Mouse (Mus musculus) CH12.LX (cell line): ENCODE data around the gene Shq1. TPM values are rescaled to one million over a fixed set of nuclear protein-coding genes. Genes with fewer than 3 reads are reported as not detected.

Experiments
- DNase-seq: peaks from one replicate; pipeline ENCODE4 v3.0.0-alpha.2; 2013; ENCODE audit errors: extremely low read depth
- H3K27ac ChIP-seq: 2 replicates; pipeline ENCODE4 v1.5.1; 2012; ENCODE audit warnings: low read depth, mild to moderate bottlenecking, control low read depth, moderate library complexity; ENCODE audit not compliant: insufficient read depth
- H3K27me3 ChIP-seq: replicated peaks from 2 replicates; pipeline ENCODE3; 2012; ENCODE audit warnings: inconsistent platforms
- H3K36me3 ChIP-seq, 2 experiments: replicated peaks in 1 of 2; 2 replicates each; pipeline versions ENCODE3 to v1.6.1; 2012; ENCODE audit warnings: inconsistent platforms in 1 of 2, low read length in 1 of 2, mild to moderate bottlenecking in 1 of 2, mixed read lengths in 1 of 2, moderate library complexity in 1 of 2; ENCODE audit not compliant: control insufficient read depth in 1 of 2, insufficient read depth in 1 of 2
- H3K4me1 ChIP-seq, 2 experiments: 2 replicates each; pipeline ENCODE4 v1.6.1; 2012; ENCODE audit warnings: inconsistent platforms in 1 of 2, moderate library complexity in 1 of 2; ENCODE audit not compliant: insufficient read depth in 2 of 2, control insufficient read depth in 1 of 2
- H3K4me2 ChIP-seq: 2 replicates; pipeline ENCODE4 v1.6.1; 2012; ENCODE audit warnings: low read depth, mild to moderate bottlenecking, control low read depth; ENCODE audit not compliant: poor library complexity, insufficient read depth, severe bottlenecking
- H3K4me3 ChIP-seq, 3 experiments: fragments of 150-350 bp in 1 of 3; sonication (generic) in 1 of 3; replicated peaks in 1 of 3; 2 replicates each; pipeline versions ENCODE3 to v1.5.1; 2011 to 2012; ENCODE audit warnings: low read depth in 2 of 3, low read length in 2 of 3, mild to moderate bottlenecking in 2 of 3, moderate library complexity in 2 of 3, control low read depth in 1 of 3, improper control_type of control experiment in 1 of 3, inconsistent platforms in 1 of 3, mixed read lengths in 1 of 3; ENCODE audit not compliant: poor library complexity in 1 of 3
- H3K79me2 ChIP-seq: replicated peaks from 2 replicates; pipeline ENCODE4 v1.6.1; 2012; ENCODE audit warnings: mild to moderate bottlenecking, moderate library complexity; ENCODE audit not compliant: control insufficient read depth, poor library complexity, insufficient read depth, severe bottlenecking; ENCODE audit errors: extremely low read depth
- H3K9ac ChIP-seq: 2 replicates; pipeline ENCODE4 v1.6.1; 2012; ENCODE audit warnings: low read depth, mild to moderate bottlenecking, control low read depth, moderate library complexity; ENCODE audit not compliant: insufficient read depth
- H3K9me3 ChIP-seq: replicated peaks from 2 replicates; pipeline ENCODE3; 2012; ENCODE audit warnings: low read length, inconsistent platforms, mixed read lengths
- CHD1 ChIP-seq: IDR thresholded peaks from 2 replicates; pipeline ENCODE4 v1.6.1; 2012; ENCODE audit warnings: low read depth, low read length, improper control_type of control experiment, inconsistent platforms
- CHD2 ChIP-seq: IDR thresholded peaks from 2 replicates; pipeline ENCODE4 v1.6.1; 2011; ENCODE audit warnings: low read length, improper control_type of control experiment
- CTCF ChIP-seq, 2 experiments: IDR thresholded peaks in 1 of 2; conservative IDR thresholded peaks in 1 of 2; 2 replicates each; pipeline ENCODE4 v1.5.1; 2011 to 2012; ENCODE audit warnings: low read depth in 2 of 2, low read length in 2 of 2, improper control_type of control experiment in 1 of 2, inconsistent platforms in 1 of 2, mild to moderate bottlenecking in 1 of 2, moderate library complexity in 1 of 2
- ELF1 ChIP-seq: IDR thresholded peaks from 2 replicates; pipeline ENCODE4 v1.6.1; 2014; ENCODE audit warnings: low read depth, mild to moderate bottlenecking, inconsistent platforms, low read length, improper control_type of control experiment
- ETS1 ChIP-seq: conservative IDR thresholded peaks from 2 replicates; pipeline ENCODE4 v1.6.1; 2012; ENCODE audit warnings: low read depth, mild to moderate bottlenecking, inconsistent platforms, low read length, improper control_type of control experiment, moderate library complexity
- HCFC1 ChIP-seq: IDR thresholded peaks from 2 replicates; pipeline ENCODE4 v1.6.1; 2012; ENCODE audit warnings: low read depth, mild to moderate bottlenecking, inconsistent platforms, low read length, improper control_type of control experiment
- JUN ChIP-seq: IDR thresholded peaks from 2 replicates; pipeline ENCODE4 v1.6.1; 2011; ENCODE audit warnings: low read depth, mild to moderate bottlenecking, low read length, improper control_type of control experiment, moderate library complexity; ENCODE audit not compliant: insufficient read depth
- KAT2A ChIP-seq: IDR thresholded peaks from 2 replicates; pipeline ENCODE4 v1.6.1; 2012; ENCODE audit warnings: low read length, improper control_type of control experiment, inconsistent platforms; ENCODE audit not compliant: insufficient replicate concordance
- MAX ChIP-seq: IDR thresholded peaks from 2 replicates; pipeline ENCODE4 v1.6.1; 2011; ENCODE audit warnings: low read length, improper control_type of control experiment
- MXI1 ChIP-seq: IDR thresholded peaks from 2 replicates; pipeline ENCODE4 v1.6.1; 2011; ENCODE audit warnings: mild to moderate bottlenecking, low read depth, low read length, improper control_type of control experiment
- MYC ChIP-seq: IDR thresholded peaks from 2 replicates; pipeline ENCODE4 v1.6.1; 2011; ENCODE audit warnings: low read depth, mild to moderate bottlenecking, improper control_type of control experiment, low read length
- NELFE ChIP-seq: IDR thresholded peaks from 2 replicates; pipeline ENCODE4 v1.6.1; 2011; ENCODE audit warnings: low read depth, low read length, improper control_type of control experiment
- NRF1 ChIP-seq: IDR thresholded peaks from 2 replicates; pipeline ENCODE4 v1.6.1; 2014; ENCODE audit warnings: low read depth, mild to moderate bottlenecking, inconsistent platforms, low read length, improper control_type of control experiment, moderate library complexity
- RAD21 ChIP-seq: IDR thresholded peaks from 2 replicates; pipeline ENCODE4 v1.6.1; 2011; ENCODE audit warnings: low read depth, mild to moderate bottlenecking, low read length, improper control_type of control experiment, moderate library complexity
- RCOR1 ChIP-seq: conservative IDR thresholded peaks from 2 replicates; pipeline ENCODE4 v1.6.1; 2012; ENCODE audit warnings: low read depth, mild to moderate bottlenecking, inconsistent platforms, low read length, improper control_type of control experiment
- SMC3 ChIP-seq: IDR thresholded peaks from 2 replicates; pipeline ENCODE4 v1.6.1; 2011; ENCODE audit warnings: low read depth, low read length, improper control_type of control experiment
- TBP ChIP-seq: conservative IDR thresholded peaks from 2 replicates; pipeline ENCODE4 v1.6.1; 2011; ENCODE audit warnings: low read depth, low read length, improper control_type of control experiment
- USF2 ChIP-seq: conservative IDR thresholded peaks from 2 replicates; pipeline ENCODE4 v1.6.1; 2011; ENCODE audit warnings: low read depth, low read length, improper control_type of control experiment
- ZC3H11A ChIP-seq: IDR thresholded peaks from 2 replicates; pipeline ENCODE4 v1.6.1; 2012; ENCODE audit warnings: low read depth, mild to moderate bottlenecking, inconsistent platforms, low read length, improper control_type of control experiment
- ZKSCAN1 ChIP-seq: IDR thresholded peaks from 2 replicates; pipeline ENCODE4 v1.6.1; 2012; ENCODE audit warnings: low read depth, inconsistent platforms, low read length, improper control_type of control experiment, borderline replicate concordance
- ZNF384 ChIP-seq: IDR thresholded peaks from 2 replicates; pipeline ENCODE4 v1.6.1; 2012; ENCODE audit warnings: low read depth, low read length, improper control_type of control experiment, inconsistent platforms
- dilution Hi-C: fragments of 300-500 bp; cut with MboI; formaldehyde crosslinking; loops from 2 replicates; pipeline ENCODE4 v1.14.3; 2020; ENCODE audit warnings: low sequenced_read_pairs; ENCODE audit not compliant: extremely low pct_unique_long_range_greater_than_20kb, extremely low pct_ligation_motif_present
- in situ Hi-C: fragments of 300-500 bp; cut with MboI; formaldehyde crosslinking; loops from 3 replicates; pipeline ENCODE4 v1.14.3; 2019; ENCODE audit warnings: low sequenced_read_pairs, low pct_ligation_motif_present, low pct_unique_long_range_greater_than_20kb, mixed read lengths
- polyA plus RNA-seq: library from polyadenylated mRNA; unstranded; fragments of >175 nt; gene quantifications from 2 replicates; pipeline ENCODE4 v1.2.1, GENCODE M21; 2012; ENCODE audit warnings: low read depth; ENCODE audit not compliant: insufficient read length
- total RNA-seq, 2 experiments: library from RNA; depleted of rRNA; stranded (reverse); fragments of 300-350 nt in 1 of 2; fragments of >200 nt in 1 of 2; gene quantifications; 2 replicates each; pipeline ENCODE4 v1.2.3; 2012 to 2014

Shq1 gene
- total and polyA plus RNA-seq, 3 experiments = 26.6 to 32.3 (median 32.3) TPM

DNA sequence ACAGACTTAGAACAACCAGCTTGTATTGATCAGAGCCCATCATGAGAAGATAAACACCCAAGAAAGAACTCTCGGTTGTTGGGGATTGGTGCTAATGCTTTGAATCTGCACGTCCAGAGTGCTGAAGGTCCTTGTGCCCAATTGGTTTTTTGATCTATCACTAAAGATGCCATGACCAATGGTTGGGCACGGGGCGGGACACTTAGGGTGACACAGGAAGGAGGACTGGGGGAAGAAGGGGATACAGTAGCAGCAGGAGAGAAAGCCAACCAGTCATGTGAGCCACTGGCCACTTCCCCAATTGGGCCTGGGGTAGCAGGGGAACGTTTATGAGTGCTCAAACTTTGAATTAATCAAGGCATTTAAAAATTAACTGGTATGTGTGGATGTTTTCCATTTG lies 23.8 kb downstream of the Shq1 start:
- no peaks in the 10 kb centered on the region for H3K27me3 ChIP-seq
- H3K4me3 ChIP-seq = no peak overlapping the region
- dilution Hi-C loops = no loop called here
- no peak overlapping the region for H3K4me2 ChIP-seq
- no peaks in the 10 kb centered on the region for H3K4me1 ChIP-seq
- no peak for DNase-seq
- H3K27ac ChIP-seq = no peak overlapping the region
- no peak overlapping the region for H3K9ac ChIP-seq
- no peak for TF ChIP-seq ELF1
- no peaks in the 10 kb centered on the region for H3K9me3 ChIP-seq
- no peaks in the 10 kb centered on the region for H3K79me2 ChIP-seq
- peaks cover 25 to 80% of the 10 kb centered on the region in 2 experiments for H3K36me3 ChIP-seq
- in situ Hi-C loops = no loop called here

DNA sequence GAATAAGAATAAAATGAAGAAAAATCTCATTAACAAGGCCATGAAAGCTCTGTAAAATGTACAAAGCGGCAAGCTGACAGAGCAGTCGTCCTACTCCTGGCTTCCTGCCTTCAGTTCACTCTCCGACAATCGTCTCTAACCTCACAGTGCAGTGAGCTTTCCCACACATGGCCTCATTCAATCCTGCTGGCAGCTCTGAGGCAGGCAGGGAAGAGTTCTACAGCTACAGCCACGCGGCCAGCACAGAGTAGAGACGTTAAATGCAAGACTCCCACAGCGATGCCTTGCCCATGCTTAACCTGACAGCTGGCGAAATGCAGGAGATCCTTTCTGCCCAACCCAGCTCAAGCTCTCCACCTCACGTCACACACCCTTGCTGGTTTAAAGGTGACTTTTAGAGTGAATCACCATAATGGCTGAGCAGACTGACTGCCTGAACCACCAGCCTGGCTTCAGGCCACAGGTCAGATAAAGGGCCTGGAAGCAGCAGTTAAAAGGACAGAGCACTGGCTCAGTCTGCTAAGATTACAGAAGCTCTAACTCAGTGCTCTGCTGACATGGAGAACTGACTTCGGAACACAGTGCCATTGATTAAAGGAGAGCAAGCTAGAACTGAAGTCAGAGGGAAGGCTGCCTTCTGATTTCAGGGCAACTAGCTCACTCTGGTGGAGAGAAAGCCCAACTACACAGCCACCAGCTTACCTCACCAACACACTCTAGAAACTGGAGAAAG lies 25.3 kb downstream of the Shq1 start:
- Histone ChIP-seq H3K4me2 (no peak overlapping the region), H3K79me2 (no peaks in the 10 kb centered on the region), H3K27ac (no peak overlapping the region), H3K4me1 (peaks cover 0 to 7% of the 10 kb centered on the region in 2 experiments; a peak in 1 of 4 replicates), H3K9ac (no peak overlapping the region), H3K27me3 (no peaks in the 10 kb centered on the region), H3K36me3 (peaks cover 24 to 82% of the 10 kb centered on the region in 2 experiments), H3K4me3 (no peak overlapping the region), H3K9me3 (no peaks in the 10 kb centered on the region)
- DNase-seq = no peak
- in situ Hi-C loops = no loop called here
- dilution Hi-C loops = no loop called here
- TF ChIP-seq ZC3H11A (no peak), ZNF384 (no peak), RAD21 (peak; percentile 63), CHD2 (no peak), ETS1 (no peak), CTCF (conservative IDR thresholded peaks at IDR 0.05 in 1 of 2, IDR thresholded peaks at IDR 0.05 in 1 of 2; ENCODE audit: low read depth in 2 of 2, low read length in 2 of 2) (peak; percentile 24 to 61; a peak in 2 of 4 replicates), SMC3 (peak; percentile 49), RCOR1 (no peak), MAX (no peak), USF2 (no peak)

DNA sequence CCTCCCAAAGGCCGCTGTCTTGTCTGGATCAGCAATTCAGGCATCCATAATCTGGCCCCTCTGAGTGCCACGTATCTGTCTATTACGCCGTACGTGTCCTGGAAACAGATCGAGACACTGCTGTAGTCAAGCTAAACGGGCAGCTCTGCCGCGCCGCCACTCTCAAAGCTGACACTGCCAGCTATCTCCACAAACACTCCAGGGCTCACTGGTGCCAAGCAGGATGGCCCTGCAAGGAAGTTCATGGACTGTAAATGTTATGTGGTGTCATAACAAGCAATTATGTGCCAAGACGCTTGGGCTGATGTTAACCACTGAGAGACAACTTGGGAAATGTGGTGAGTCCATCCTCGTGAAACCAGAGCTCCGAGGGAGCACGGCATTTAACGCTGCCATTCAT lies 26.3 kb downstream of the Shq1 start:
- Histone ChIP-seq H3K9ac (no peak overlapping the region), H3K9me3 (no peaks in the 10 kb centered on the region), H3K36me3 (peaks cover 19 to 82% of the 10 kb centered on the region in 2 experiments), H3K27me3 (no peaks in the 10 kb centered on the region), H3K4me1 (peaks cover 0 to 12% of the 10 kb centered on the region in 2 experiments; a peak in 1 of 4 replicates), H3K4me3 (no peak overlapping the region), H3K4me2 (no peak overlapping the region), H3K27ac (no peak overlapping the region), H3K79me2 (no peaks in the 10 kb centered on the region)
- in situ Hi-C loops (no loop called here), dilution Hi-C loops (no loop called here)
- TF ChIP-seq NRF1 (no peak), TBP (no peak), HCFC1 (no peak), CHD1 (no peak), MAX (no peak), CTCF (conservative IDR thresholded peaks at IDR 0.05 in 1 of 2, IDR thresholded peaks at IDR 0.05 in 1 of 2; ENCODE audit: low read depth in 2 of 2, low read length in 2 of 2) (no peak), JUN (no peak), USF2 (no peak), KAT2A (no peak), RAD21 (no peak), MXI1 (no peak), NELFE (no peak), ZKSCAN1 (no peak), MYC (no peak)
- DNase-seq = no peak
